Mouse (Mus musculus): ENCODE measurements at regions not wholly inside any gene's neighbourhood (a gene's known extent, or its start where the extent isn't known, plus 50 kb on each side); places are given as distances from the start of the nearest gene placed in this dataset.

DNA sequence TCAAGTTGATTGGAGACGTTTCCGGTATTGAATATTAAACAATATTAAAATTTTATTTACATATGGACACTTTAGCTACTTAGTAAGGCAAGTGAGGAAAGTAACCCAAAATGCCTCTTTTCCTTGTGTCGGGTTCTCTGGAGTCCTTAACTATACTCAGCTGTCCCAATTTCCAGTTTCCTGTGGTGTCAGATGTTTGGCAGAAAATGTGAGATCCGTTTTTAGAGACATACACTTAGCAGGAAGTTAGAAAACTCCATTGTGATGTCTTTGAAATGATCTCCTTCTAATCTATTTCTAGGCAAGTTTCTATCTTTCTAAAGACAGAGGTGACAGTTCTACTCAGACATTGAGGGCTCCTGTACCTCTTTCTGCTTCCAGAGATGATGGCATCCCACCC is 168.9 kb upstream of the Plcxd3 start:
- ATAC-seq (replicated peaks; ENCODE audit: insufficient number of reproducible peaks, low FRiP score, low TSS enrichment, low read depth), result no peak

GRCm38 (mm10) chr15:4213371-4213770 is 161.9 kb upstream of the Plcxd3 start:
- Histone ChIP-seq H3K9me3 (replicated peaks; ENCODE audit: control insufficient read depth, low read length) (no peaks in the 10 kb centered on the region), H3K36me3 (replicated peaks; ENCODE audit: control insufficient read depth, insufficient read depth, low read depth, low read length) (no peaks in the 10 kb centered on the region), H3K4me3 (ENCODE audit: low read depth, low read length) (no peak overlapping the region), H3K4me2 (ENCODE audit: low read depth, low read length) (no peak overlapping the region), H3K4me1 (ENCODE audit: control insufficient read depth, insufficient read depth, low read length) (no peaks in the 10 kb centered on the region), H3K9ac (replicated peaks; ENCODE audit: low read length) (no peak overlapping the region), H3K27me3 (ENCODE audit: control insufficient read depth, insufficient read depth, low read length) (no peaks in the 10 kb centered on the region), H3K27ac (replicated peaks; ENCODE audit: low read depth, low read length) (no peak overlapping the region)
- WGBS, result 70% methylated on average over 3 of the region's 3 CpGs
- ATAC-seq (replicated peaks; ENCODE audit: insufficient number of reproducible peaks, low FRiP score, low TSS enrichment, low read depth), result no peak
- no peak for DNase-seq (ENCODE audit: low spot score)

More for the DNA sequence above, 168.9 kb upstream of the Plcxd3 start:
- Histone ChIP-seq H3K27me3 (ENCODE audit: control insufficient read depth, insufficient read depth, low read length) (no peaks in the 10 kb centered on the region), H3K4me1 (ENCODE audit: control insufficient read depth, insufficient read depth, low read length) (no peaks in the 10 kb centered on the region), H3K27ac (replicated peaks; ENCODE audit: low read depth, low read length) (no peak overlapping the region), H3K9ac (replicated peaks; ENCODE audit: low read length) (no peak overlapping the region), H3K36me3 (replicated peaks; ENCODE audit: control insufficient read depth, insufficient read depth, low read depth, low read length) (no peaks in the 10 kb centered on the region), H3K4me3 (ENCODE audit: low read depth, low read length) (no peak overlapping the region), H3K9me3 (replicated peaks; ENCODE audit: control insufficient read depth, low read length) (no peaks in the 10 kb centered on the region), H3K4me2 (ENCODE audit: low read depth, low read length) (no peak overlapping the region)
- WGBS, result 68% methylated on average over 4 of the region's 4 CpGs
- DNase-seq (ENCODE audit: low spot score), result no peak

GRCm38 (mm10) chr15:4219102-4219501 is 156.2 kb upstream of the Plcxd3 start:
- H3K27me3 ChIP-seq (ENCODE audit: control insufficient read depth, insufficient read depth, low read length), result no peaks in the 10 kb centered on the region
- WGBS, result 93% methylated on average over 4 of the region's 4 CpGs
- H3K9me3 ChIP-seq (replicated peaks; ENCODE audit: control insufficient read depth, low read length), result no peaks in the 10 kb centered on the region
- H3K4me1 ChIP-seq (ENCODE audit: control insufficient read depth, insufficient read depth, low read length), result no peaks in the 10 kb centered on the region
- ATAC-seq (replicated peaks; ENCODE audit: insufficient number of reproducible peaks, low FRiP score, low TSS enrichment, low read depth) (no peak), DNase-seq (ENCODE audit: low spot score) (no peak)
- no peak overlapping the region for H3K4me3 ChIP-seq (ENCODE audit: low read depth, low read length)
- H3K27ac ChIP-seq (replicated peaks; ENCODE audit: low read depth, low read length), result no peak overlapping the region
- H3K9ac ChIP-seq (replicated peaks; ENCODE audit: low read length), result no peak overlapping the region
- no peaks in the 10 kb centered on the region for H3K36me3 ChIP-seq (replicated peaks; ENCODE audit: control insufficient read depth, insufficient read depth, low read depth, low read length)
- no peak overlapping the region for H3K4me2 ChIP-seq (ENCODE audit: low read depth, low read length)

- H3K27ac ChIP-seq (replicated peaks; ENCODE audit: low read depth, low read length), result no peak overlapping the region
- ATAC-seq (replicated peaks; ENCODE audit: insufficient number of reproducible peaks, low FRiP score, low TSS enrichment, low read depth) (no peak), DNase-seq (ENCODE audit: low spot score) (peak; percentile 5)
- no peak overlapping the region for H3K4me3 ChIP-seq (ENCODE audit: low read depth, low read length)
- no peaks in the 10 kb centered on the region for H3K36me3 ChIP-seq (replicated peaks; ENCODE audit: control insufficient read depth, insufficient read depth, low read depth, low read length)
- no peaks in the 10 kb centered on the region for H3K27me3 ChIP-seq (ENCODE audit: control insufficient read depth, insufficient read depth, low read length)
- no peaks in the 10 kb centered on the region for H3K4me1 ChIP-seq (ENCODE audit: control insufficient read depth, insufficient read depth, low read length)
- WGBS, result 53% methylated on average over 6 of the region's 6 CpGs
- no peaks in the 10 kb centered on the region for H3K9me3 ChIP-seq (replicated peaks; ENCODE audit: control insufficient read depth, low read length)
- no peak overlapping the region for H3K9ac ChIP-seq (replicated peaks; ENCODE audit: low read length)
- no peak overlapping the region for H3K4me2 ChIP-seq (ENCODE audit: low read depth, low read length)
Observed at GRCm38 (mm10) chr15:4228055-4228454, 147.2 kb upstream of the Plcxd3 start.

DNA sequence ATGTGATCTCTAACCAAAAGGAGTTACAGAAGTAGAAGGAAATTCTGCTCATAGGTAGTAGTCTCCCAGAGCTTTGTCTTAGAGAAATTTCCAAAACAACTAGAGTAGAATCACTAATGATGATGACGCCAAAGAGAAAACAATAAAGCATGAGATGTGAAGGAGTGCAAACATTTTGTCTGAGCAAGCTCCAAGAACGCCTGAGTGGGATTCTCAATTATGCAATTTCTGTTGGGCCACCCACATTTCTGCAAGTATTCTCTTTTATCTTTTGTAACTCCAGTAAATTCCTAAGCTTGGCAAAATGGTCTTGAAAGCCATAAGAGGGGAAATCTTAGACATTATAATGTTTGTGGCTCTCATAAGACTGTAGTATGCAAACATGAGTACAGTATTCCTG is 134.6 kb upstream of the Plcxd3 start:
- H3K27ac ChIP-seq (replicated peaks; ENCODE audit: low read depth, low read length), result no peak overlapping the region
- DNase-seq (ENCODE audit: low spot score), result no peak
- ATAC-seq (replicated peaks; ENCODE audit: insufficient number of reproducible peaks, low FRiP score, low TSS enrichment, low read depth), result no peak
- WGBS, result 78% methylated on average over 2 of the region's 2 CpGs
- H3K9me3 ChIP-seq (replicated peaks; ENCODE audit: control insufficient read depth, low read length), result no peaks in the 10 kb centered on the region
- no peak overlapping the region for H3K4me2 ChIP-seq (ENCODE audit: low read depth, low read length)
- H3K9ac ChIP-seq (replicated peaks; ENCODE audit: low read length), result no peak overlapping the region
- no peak overlapping the region for H3K4me3 ChIP-seq (ENCODE audit: low read depth, low read length)
- H3K27me3 ChIP-seq (ENCODE audit: control insufficient read depth, insufficient read depth, low read length), result no peaks in the 10 kb centered on the region
- H3K36me3 ChIP-seq (replicated peaks; ENCODE audit: control insufficient read depth, insufficient read depth, low read depth, low read length), result no peaks in the 10 kb centered on the region
- H3K4me1 ChIP-seq (ENCODE audit: control insufficient read depth, insufficient read depth, low read length), result no peaks in the 10 kb centered on the region

GRCm38 (mm10) chr15:4247637-4248136 is 127.6 kb upstream of the Plcxd3 start:
- Histone ChIP-seq H3K9me3 (replicated peaks; ENCODE audit: control insufficient read depth, low read length) (no peaks in the 10 kb centered on the region), H3K4me1 (ENCODE audit: control insufficient read depth, insufficient read depth, low read length) (no peaks in the 10 kb centered on the region), H3K4me3 (ENCODE audit: low read depth, low read length) (no peak overlapping the region), H3K27me3 (ENCODE audit: control insufficient read depth, insufficient read depth, low read length) (no peaks in the 10 kb centered on the region), H3K9ac (replicated peaks; ENCODE audit: low read length) (no peak overlapping the region), H3K27ac (replicated peaks; ENCODE audit: low read depth, low read length) (no peak overlapping the region), H3K36me3 (replicated peaks; ENCODE audit: control insufficient read depth, insufficient read depth, low read depth, low read length) (no peaks in the 10 kb centered on the region), H3K4me2 (ENCODE audit: low read depth, low read length) (no peak overlapping the region)
- DNase-seq (ENCODE audit: low spot score) (no peak), ATAC-seq (replicated peaks; ENCODE audit: insufficient number of reproducible peaks, low FRiP score, low TSS enrichment, low read depth) (no peak)
- WGBS, result 85% methylated on average over 1 of the region's 1 CpGs

DNA sequence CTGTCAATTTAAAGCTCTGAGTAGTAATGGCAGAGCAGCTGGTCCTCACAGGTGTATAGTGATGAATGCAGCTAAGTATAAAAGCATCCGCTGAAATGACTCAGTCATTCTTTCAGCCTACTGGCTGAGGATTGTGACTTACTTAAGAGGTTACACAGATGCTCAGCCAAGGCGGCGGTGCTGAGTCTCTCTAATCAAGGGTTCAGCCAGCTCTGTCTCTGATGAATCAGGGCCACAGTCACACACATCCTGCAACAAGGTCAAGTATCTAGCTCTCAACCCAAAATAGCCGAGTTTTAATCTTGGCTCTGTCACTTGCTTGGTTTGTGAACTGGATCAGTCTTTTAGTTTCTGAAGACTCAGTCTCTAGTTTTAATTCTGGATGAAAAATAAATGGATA is 110.7 kb upstream of the Plcxd3 start:
- ATAC-seq (replicated peaks; ENCODE audit: insufficient number of reproducible peaks, low FRiP score, low TSS enrichment, low read depth), result no peak
- 91% methylated on average over 4 of the region's 4 CpGs for WGBS

DNA sequence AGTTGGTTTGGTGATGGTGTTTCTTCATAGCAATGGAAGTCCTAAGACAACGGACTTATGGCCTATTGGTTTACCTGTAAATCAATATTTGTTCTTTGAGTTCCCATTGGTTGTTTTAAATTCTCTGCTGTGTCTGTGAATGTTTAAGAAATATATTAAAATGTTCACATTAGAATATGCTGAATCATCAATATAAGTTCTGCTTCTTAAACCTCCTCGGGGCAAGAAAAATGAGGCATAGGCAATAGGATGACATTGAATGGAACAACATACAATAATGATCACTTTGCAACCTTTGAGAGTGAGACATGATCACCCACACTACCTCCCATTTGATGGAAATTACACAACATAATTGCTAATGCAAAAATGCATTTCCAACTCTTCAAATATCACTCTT is 105.5 kb upstream of the Plcxd3 start:
- ATAC-seq (replicated peaks; ENCODE audit: insufficient number of reproducible peaks, low FRiP score, low TSS enrichment, low read depth) (no peak), DNase-seq (ENCODE audit: low spot score) (no peak)
- Histone ChIP-seq H3K4me3 (ENCODE audit: low read depth, low read length) (no peak overlapping the region), H3K36me3 (replicated peaks; ENCODE audit: control insufficient read depth, insufficient read depth, low read depth, low read length) (no peaks in the 10 kb centered on the region), H3K27ac (replicated peaks; ENCODE audit: low read depth, low read length) (no peak overlapping the region), H3K4me2 (ENCODE audit: low read depth, low read length) (no peak overlapping the region), H3K4me1 (ENCODE audit: control insufficient read depth, insufficient read depth, low read length) (no peaks in the 10 kb centered on the region), H3K27me3 (ENCODE audit: control insufficient read depth, insufficient read depth, low read length) (no peaks in the 10 kb centered on the region), H3K9ac (replicated peaks; ENCODE audit: low read length) (no peak overlapping the region), H3K9me3 (replicated peaks; ENCODE audit: control insufficient read depth, low read length) (no peaks in the 10 kb centered on the region)
- 88% methylated on average over 2 of the region's 2 CpGs for whole genome bisulfite sequencing

More for the DNA sequence above, 110.7 kb upstream of the Plcxd3 start:
- Histone ChIP-seq H3K4me1 (ENCODE audit: control insufficient read depth, insufficient read depth, low read length) (no peaks in the 10 kb centered on the region), H3K9ac (replicated peaks; ENCODE audit: low read length) (no peak overlapping the region), H3K27ac (replicated peaks; ENCODE audit: low read depth, low read length) (no peak overlapping the region), H3K9me3 (replicated peaks; ENCODE audit: control insufficient read depth, low read length) (no peaks in the 10 kb centered on the region), H3K36me3 (replicated peaks; ENCODE audit: control insufficient read depth, insufficient read depth, low read depth, low read length) (no peaks in the 10 kb centered on the region), H3K4me2 (ENCODE audit: low read depth, low read length) (no peak overlapping the region), H3K27me3 (ENCODE audit: control insufficient read depth, insufficient read depth, low read length) (no peaks in the 10 kb centered on the region), H3K4me3 (ENCODE audit: low read depth, low read length) (no peak overlapping the region)
- no peak for DNase-seq (ENCODE audit: low spot score)
